Mouse (Mus musculus): ENCODE results near the gene Mapk8. TPM values are rescaled to one million over a fixed set of nuclear protein-coding genes. Genes with fewer than 3 reads are reported as not detected.

Gene Mapk8
- total and polyA plus RNA-seq, 2 experiments = 12.1 to 26.9 TPM

DNA sequence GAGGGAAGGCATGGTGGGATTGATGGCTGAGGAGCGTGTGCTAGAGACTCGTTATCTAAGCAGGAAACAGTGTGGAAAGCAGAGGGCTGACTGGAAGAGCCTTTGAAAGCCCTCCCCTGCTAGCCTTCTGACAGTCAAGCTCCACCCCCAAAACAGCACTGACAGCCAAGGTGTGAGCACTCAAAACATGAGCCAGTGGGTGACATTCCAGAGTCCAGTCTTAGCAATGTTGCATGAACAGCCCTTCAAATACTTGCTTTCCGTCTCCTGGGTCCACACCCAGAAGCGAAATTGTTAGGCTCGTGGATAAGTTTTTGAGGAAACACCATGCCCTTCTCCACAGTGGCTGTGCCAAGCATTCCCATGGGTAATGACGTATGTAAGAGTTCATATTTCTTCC lies 100.4 kb downstream of the Mapk8 start:
- Histone ChIP-seq H3K27ac (replicated peaks; ENCODE audit: insufficient read depth, low read depth, low read length) (no peak overlapping the region), H3K27me3 (ENCODE audit: control insufficient read depth, insufficient read depth, low read length) (peaks cover 4% of the 10 kb centered on the region), H3K79me2 (ENCODE audit: control insufficient read depth, insufficient read depth, low read length) (no peaks in the 10 kb centered on the region), H3K4me3 (ENCODE audit: insufficient read depth, low read depth, low read length) (no peak overlapping the region), H3K4me1 (ENCODE audit: control insufficient read depth, insufficient read depth, low read length) (no peaks in the 10 kb centered on the region), H3K9ac (ENCODE audit: low read depth, low read length) (no peak overlapping the region), H3K36me3 (ENCODE audit: control insufficient read depth, insufficient read depth, low read length) (no peaks in the 10 kb centered on the region)
- DNase-seq (ENCODE audit: extremely low read depth, low read depth, low spot score) = no peak
- WGBS = 83% methylated on average over 6 of the region's 6 CpGs
- no peak for TF ChIP-seq POLR2A (IDR thresholded peaks at IDR 0.05; ENCODE audit: extremely low read depth, insufficient read depth, low read length)
- TF ChIP-seq CTCF (IDR thresholded peaks at IDR 0.05; ENCODE audit: low read depth, low read length) = no peak

DNA sequence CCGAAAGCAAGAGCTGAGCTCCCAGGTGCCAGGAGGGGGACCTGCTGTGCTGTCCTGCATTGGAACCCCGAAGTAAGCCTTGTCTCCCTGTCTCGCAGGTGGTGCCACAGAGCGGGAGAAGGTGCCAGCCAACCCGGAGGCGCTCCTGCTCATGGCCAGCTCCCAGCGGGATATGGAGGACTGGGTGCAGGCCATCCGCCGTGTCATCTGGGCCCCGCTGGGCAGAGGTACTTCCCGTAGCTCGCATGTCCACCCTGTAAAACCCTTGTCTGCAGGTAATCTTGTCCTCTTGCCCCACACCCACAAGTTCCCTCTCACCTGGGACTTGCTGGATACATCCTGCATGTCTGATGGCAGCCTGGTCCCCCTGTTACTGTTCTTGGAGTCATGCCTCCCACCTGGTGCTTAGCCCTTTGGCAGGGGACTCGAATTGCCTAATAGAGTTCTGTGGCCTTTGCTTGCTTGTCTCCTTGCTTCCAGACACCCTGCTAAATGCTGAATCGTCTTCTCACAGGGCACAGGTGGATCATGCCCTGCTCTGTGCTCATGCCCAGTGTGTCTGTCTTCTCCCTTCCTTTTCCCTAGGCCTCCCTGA lies 103.7 kb downstream of the Mapk8 start:
- no peak overlapping the region for H3K27ac ChIP-seq (replicated peaks; ENCODE audit: insufficient read depth, low read depth, low read length)
- TF ChIP-seq CTCF (IDR thresholded peaks at IDR 0.05; ENCODE audit: low read depth, low read length) (no peak), POLR2A (IDR thresholded peaks at IDR 0.05; ENCODE audit: extremely low read depth, insufficient read depth, low read length) (no peak)
- WGBS = 86% methylated on average over 14 of the region's 14 CpGs
- no peak for DNase-seq (ENCODE audit: extremely low read depth, low read depth, low spot score)
- H3K36me3 ChIP-seq (ENCODE audit: control insufficient read depth, insufficient read depth, low read length) = no peaks in the 10 kb centered on the region
- no peaks in the 10 kb centered on the region for H3K27me3 ChIP-seq (ENCODE audit: control insufficient read depth, insufficient read depth, low read length)
- H3K79me2 ChIP-seq (ENCODE audit: control insufficient read depth, insufficient read depth, low read length) = no peaks in the 10 kb centered on the region
- no peak overlapping the region for H3K9ac ChIP-seq (ENCODE audit: low read depth, low read length)
- no peaks in the 10 kb centered on the region for H3K4me1 ChIP-seq (ENCODE audit: control insufficient read depth, insufficient read depth, low read length)
- H3K4me3 ChIP-seq (ENCODE audit: insufficient read depth, low read depth, low read length) = no peak overlapping the region

DNA sequence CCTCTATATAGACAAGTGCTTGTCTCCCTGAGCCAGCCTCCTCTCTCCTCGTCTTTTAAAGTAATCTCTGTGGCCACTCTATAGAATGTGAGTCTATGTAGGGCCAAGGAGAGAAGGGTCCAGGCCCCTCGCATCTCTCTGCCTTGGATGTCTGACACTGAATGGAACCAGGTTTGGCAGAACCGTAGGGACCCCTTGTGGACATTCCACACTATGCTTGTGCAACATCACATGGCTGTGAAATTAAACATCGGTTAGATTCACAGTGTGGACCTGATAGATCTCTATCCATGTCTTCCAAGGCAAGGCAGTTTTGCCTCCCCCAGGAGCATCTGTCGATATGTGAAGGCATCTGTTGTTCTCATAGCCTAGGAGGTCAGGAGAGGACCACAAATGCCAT lies 108.3 kb downstream of the Mapk8 start:
- 67% methylated on average over 5 of the region's 5 CpGs for WGBS
- H3K4me3 ChIP-seq (ENCODE audit: insufficient read depth, low read depth, low read length) = no peak overlapping the region
- H3K27ac ChIP-seq (replicated peaks; ENCODE audit: insufficient read depth, low read depth, low read length) = no peak overlapping the region
- no peaks in the 10 kb centered on the region for H3K27me3 ChIP-seq (ENCODE audit: control insufficient read depth, insufficient read depth, low read length)
- no peaks in the 10 kb centered on the region for H3K4me1 ChIP-seq (ENCODE audit: control insufficient read depth, insufficient read depth, low read length)
- DNase-seq (ENCODE audit: extremely low read depth, low read depth, low spot score) = no peak
- H3K79me2 ChIP-seq (ENCODE audit: control insufficient read depth, insufficient read depth, low read length) = no peaks in the 10 kb centered on the region
- TF ChIP-seq CTCF (IDR thresholded peaks at IDR 0.05; ENCODE audit: low read depth, low read length) (no peak), POLR2A (IDR thresholded peaks at IDR 0.05; ENCODE audit: extremely low read depth, insufficient read depth, low read length) (no peak)
- H3K36me3 ChIP-seq (ENCODE audit: control insufficient read depth, insufficient read depth, low read length) = no peaks in the 10 kb centered on the region
- H3K9ac ChIP-seq (ENCODE audit: low read depth, low read length) = no peak overlapping the region

DNA sequence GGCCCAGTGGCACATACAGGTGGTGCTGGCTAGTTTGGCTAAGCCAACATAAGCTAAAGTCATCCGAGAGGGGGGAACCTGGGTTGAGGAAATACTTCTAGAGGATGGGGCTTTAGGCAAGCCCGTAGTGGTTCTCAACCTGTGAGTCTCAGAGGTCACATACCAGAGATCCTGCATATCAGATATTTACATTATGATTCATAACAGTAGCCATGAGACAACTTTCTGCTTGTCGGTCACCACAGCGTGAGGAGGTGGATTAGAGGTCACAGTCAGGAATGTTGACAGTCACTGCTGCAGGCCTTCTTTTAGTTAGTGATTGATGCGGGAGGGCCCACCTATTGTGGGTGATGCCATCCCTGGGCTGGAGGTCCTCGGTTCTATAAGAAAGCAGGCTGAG lies 111.2 kb downstream of the Mapk8 start:
- Histone ChIP-seq H3K4me3 (ENCODE audit: insufficient read depth, low read depth, low read length) (no peak overlapping the region), H3K36me3 (ENCODE audit: control insufficient read depth, insufficient read depth, low read length) (no peaks in the 10 kb centered on the region), H3K9ac (ENCODE audit: low read depth, low read length) (no peak overlapping the region), H3K27ac (replicated peaks; ENCODE audit: insufficient read depth, low read depth, low read length) (no peak overlapping the region), H3K27me3 (ENCODE audit: control insufficient read depth, insufficient read depth, low read length) (no peaks in the 10 kb centered on the region), H3K79me2 (ENCODE audit: control insufficient read depth, insufficient read depth, low read length) (no peaks in the 10 kb centered on the region), H3K4me1 (ENCODE audit: control insufficient read depth, insufficient read depth, low read length) (no peaks in the 10 kb centered on the region)
- no peak for DNase-seq (ENCODE audit: extremely low read depth, low read depth, low spot score)
- no peak for TF ChIP-seq CTCF (IDR thresholded peaks at IDR 0.05; ENCODE audit: low read depth, low read length)
- 62% methylated on average over 6 of the region's 6 CpGs for WGBS

DNA sequence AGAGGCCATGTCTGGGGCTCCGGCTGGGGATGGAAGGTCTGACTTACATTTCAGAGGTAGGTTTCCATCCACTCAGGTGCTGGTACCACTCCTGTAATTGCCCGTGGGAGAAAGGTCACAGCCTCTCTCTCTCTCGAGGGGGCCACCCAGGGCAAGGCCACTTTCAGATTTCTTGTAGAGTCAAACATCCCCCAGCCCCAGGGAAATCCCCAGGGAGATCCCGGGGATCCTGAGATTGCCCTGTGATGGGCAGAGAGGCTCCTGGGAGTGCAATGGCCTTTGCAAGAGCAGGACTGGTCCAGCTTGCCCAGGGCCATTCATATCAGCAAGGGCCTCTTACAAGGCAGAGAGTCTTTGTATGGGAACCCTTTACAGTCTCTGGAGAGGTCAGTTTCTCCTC lies 112.6 kb downstream of the Mapk8 start:
- Histone ChIP-seq H3K79me2 (ENCODE audit: control insufficient read depth, insufficient read depth, low read length) (no peaks in the 10 kb centered on the region), H3K27me3 (ENCODE audit: control insufficient read depth, insufficient read depth, low read length) (no peaks in the 10 kb centered on the region), H3K9ac (ENCODE audit: low read depth, low read length) (no peak overlapping the region), H3K27ac (replicated peaks; ENCODE audit: insufficient read depth, low read depth, low read length) (no peak overlapping the region), H3K4me1 (ENCODE audit: control insufficient read depth, insufficient read depth, low read length) (no peaks in the 10 kb centered on the region), H3K36me3 (ENCODE audit: control insufficient read depth, insufficient read depth, low read length) (no peaks in the 10 kb centered on the region), H3K4me3 (ENCODE audit: insufficient read depth, low read depth, low read length) (no peak overlapping the region)
- DNase-seq (ENCODE audit: extremely low read depth, low read depth, low spot score) = no peak
- 63% methylated on average over 4 of the region's 4 CpGs for WGBS
- TF ChIP-seq POLR2A (IDR thresholded peaks at IDR 0.05; ENCODE audit: extremely low read depth, insufficient read depth, low read length) = no peak
- no peak for TF ChIP-seq CTCF (IDR thresholded peaks at IDR 0.05; ENCODE audit: low read depth, low read length)

DNA sequence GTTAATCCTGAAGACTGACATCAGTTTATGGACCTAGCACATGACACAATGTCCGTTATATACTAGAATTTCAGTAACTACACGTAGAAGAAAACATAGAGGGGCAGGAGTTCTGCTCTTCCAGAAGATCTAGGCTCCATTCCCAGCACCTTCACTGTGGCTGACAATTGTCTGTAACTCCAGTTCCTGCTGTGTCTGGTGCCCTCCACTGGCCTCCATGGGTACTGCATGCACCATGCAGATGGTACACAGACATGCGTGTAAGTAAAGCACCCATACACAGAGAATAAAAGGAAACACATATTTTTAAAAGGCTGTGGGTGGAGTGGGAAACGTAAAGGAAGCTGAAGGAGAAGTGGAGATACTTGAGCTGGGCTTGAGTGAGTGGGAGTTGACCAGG lies 113.1 kb downstream of the Mapk8 start:
- Histone ChIP-seq H3K9ac (ENCODE audit: low read depth, low read length) (no peak overlapping the region), H3K4me3 (ENCODE audit: insufficient read depth, low read depth, low read length) (no peak overlapping the region), H3K27ac (replicated peaks; ENCODE audit: insufficient read depth, low read depth, low read length) (no peak overlapping the region), H3K79me2 (ENCODE audit: control insufficient read depth, insufficient read depth, low read length) (no peaks in the 10 kb centered on the region), H3K27me3 (ENCODE audit: control insufficient read depth, insufficient read depth, low read length) (no peaks in the 10 kb centered on the region), H3K4me1 (ENCODE audit: control insufficient read depth, insufficient read depth, low read length) (no peaks in the 10 kb centered on the region), H3K36me3 (ENCODE audit: control insufficient read depth, insufficient read depth, low read length) (no peaks in the 10 kb centered on the region)
- DNase-seq (ENCODE audit: extremely low read depth, low read depth, low spot score) = no peak
- WGBS = 88% methylated on average over 4 of the region's 4 CpGs
- TF ChIP-seq CTCF (IDR thresholded peaks at IDR 0.05; ENCODE audit: low read depth, low read length) (peak; percentile 82), POLR2A (IDR thresholded peaks at IDR 0.05; ENCODE audit: extremely low read depth, insufficient read depth, low read length) (no peak)
